Comparison of ENCODE assay signal across 25 mouse cellular contexts in the genomic region with DNA sequence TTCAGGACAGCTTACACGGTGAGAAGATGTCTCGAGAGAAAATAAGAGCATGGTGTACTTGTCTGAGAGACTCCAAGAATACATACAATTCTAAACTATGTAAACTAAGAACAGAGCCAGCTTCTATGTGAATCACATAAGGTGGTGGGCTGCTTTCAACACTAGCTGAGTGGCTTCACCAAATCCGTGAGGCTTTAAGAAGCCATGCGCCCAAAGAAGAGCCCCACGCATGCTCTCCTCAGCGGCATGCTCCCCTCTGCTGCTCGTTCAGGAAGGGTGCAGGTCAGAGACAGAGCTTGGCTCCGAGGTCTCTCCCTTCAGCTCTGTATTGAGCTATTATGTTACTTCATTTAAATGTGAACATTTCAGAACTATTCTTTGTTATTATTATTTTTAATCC. TPM values are rescaled to one million over a fixed set of nuclear protein-coding genes. Genes with fewer than 3 reads are reported as not detected.
DNase-seq lines count a peak whose midpoint lies in the region; ATAC-seq and TF ChIP-seq lines count a peak whose summit lies in the region.
"Had no signal": no experiment of that assay in that cellular context is flagged by ENCODE, and none has a peak within 500 bp of the region (broad histone marks: within the 10 kb centered on the region; RNA-seq: fewer than 3 reads in every experiment).

No protein-coding gene starts in this region.

- ATAC-seq in heart, postnatal 0 days (ENCODE audit: insufficient read depth, low read depth): no peak
- no peak for ATAC-seq in lung, postnatal 0 days
- ATAC-seq: forebrain, embryonic 14.5 days; midbrain, embryonic 13.5 days had no signal

- no peaks in the 10 kb centered on the region for H3K27me3 ChIP-seq in heart, postnatal 0 days (ENCODE audit: control insufficient read depth, insufficient read depth, low read length)
- no peaks in the 10 kb centered on the region for H3K27me3 ChIP-seq in lung, postnatal 0 days (replicated peaks; ENCODE audit: insufficient read depth, low read length)
- no peaks in the 10 kb centered on the region for H3K27me3 ChIP-seq in thymus, adult 2 months (ENCODE audit: control insufficient read depth, insufficient read depth, low read length)
- H3K27me3 ChIP-seq: heart, embryonic 12.5 days; kidney, embryonic 15.5 days; limb, embryonic 12.5 days; liver, embryonic 15.5 days; midbrain, embryonic 13.5 days had no signal

- H3K9me3 ChIP-seq in heart, postnatal 0 days (replicated peaks; ENCODE audit: control insufficient read depth, low read length): no peaks in the 10 kb centered on the region
- no peaks in the 10 kb centered on the region for H3K9me3 ChIP-seq in lung, postnatal 0 days (ENCODE audit: low read length)
- H3K9me3 ChIP-seq: heart, embryonic 12.5 days; kidney, embryonic 15.5 days; limb, embryonic 12.5 days; liver, embryonic 15.5 days; midbrain, embryonic 13.5 days had no signal

- TF ChIP-seq EP300 in heart, postnatal 0 days (IDR thresholded peaks at IDR 0.05; ENCODE audit: low read depth): no peak
- no peak for TF ChIP-seq EP300 in lung, postnatal 0 days (IDR thresholded peaks at IDR 0.05)

- no peak for TF ChIP-seq POLR2A in lung, adult 2 months (IDR thresholded peaks at IDR 0.05; ENCODE audit: borderline replicate concordance, extremely low read depth, low read depth, low read length)
- no peak for TF ChIP-seq POLR2A in thymus, adult 2 months (IDR thresholded peaks at IDR 0.05; ENCODE audit: control insufficient read depth, extremely low read depth, insufficient read depth, low read length, poor library complexity)

- H3K4me2 ChIP-seq in heart, postnatal 0 days (ENCODE audit: low read depth, low read length): no peak overlapping the region
- H3K4me2 ChIP-seq in lung, postnatal 0 days (replicated peaks; ENCODE audit: low read depth, low read length): no peak overlapping the region
- H3K4me2 ChIP-seq: heart, embryonic 12.5 days; hindbrain, embryonic 14.5 days; kidney, embryonic 15.5 days; limb, embryonic 12.5 days; liver, embryonic 15.5 days; midbrain, embryonic 13.5 days had no signal

- no peak overlapping the region for H3K9ac ChIP-seq in heart, postnatal 0 days (replicated peaks; ENCODE audit: low read depth, low read length)
- H3K9ac ChIP-seq in lung, postnatal 0 days (replicated peaks; ENCODE audit: low read depth): no peak overlapping the region
- H3K9ac ChIP-seq: heart, embryonic 12.5 days; hindbrain, embryonic 14.5 days; kidney, embryonic 15.5 days; limb, embryonic 12.5 days; liver, embryonic 15.5 days; midbrain, embryonic 13.5 days had no signal

- 64% methylated on average over 8 of the region's 8 CpGs for WGBS in heart, postnatal 0 days
- 66% methylated on average over 8 of the region's 8 CpGs for WGBS in lung, postnatal 0 days
- WGBS in lung, adult 2 months: 68% methylated on average over 8 of the region's 8 CpGs
- WGBS in thymus, adult 2 months: 81% methylated on average over 8 of the region's 8 CpGs

- DNase-seq in heart, postnatal 0 days (ENCODE audit: low spot score): no peak
- no peak for DNase-seq in heart, adult 18-20 months
- DNase-seq in lung, postnatal 0 days (ENCODE audit: low spot score): no peak
- DNase-seq in lung, adult 2 months: no peak
- DNase-seq in brain, adult 2 months (ENCODE audit: low read depth, low spot score): peak; percentile 71
- peak; percentile 44 for DNase-seq in telencephalon, adult 2 months (ENCODE audit: low read depth, low spot score)
- no peak for DNase-seq in thymus, adult 2 months
- DNase-seq: adrenal gland, adult 8-10 months; B cell, adult 2 months; cerebellum, adult 8-10 months; cerebellum, postnatal 25 days; gastrocnemius, postnatal 14 days; heart, postnatal 10 days; kidney, adult 18-20 months; kidney, postnatal 25 days; thymus, postnatal 14 days had no signal

- H3K36me3 ChIP-seq in heart, postnatal 0 days (replicated peaks; ENCODE audit: control insufficient read depth, insufficient read depth, low read length): no peaks in the 10 kb centered on the region
- H3K36me3 ChIP-seq in lung, postnatal 0 days (ENCODE audit: insufficient read depth, low read length): no peaks in the 10 kb centered on the region
- no peaks in the 10 kb centered on the region for H3K36me3 ChIP-seq in thymus, adult 2 months (ENCODE audit: control insufficient read depth, insufficient read depth, low read length)
- H3K36me3 ChIP-seq: heart, embryonic 12.5 days; kidney, embryonic 15.5 days; limb, embryonic 12.5 days; liver, embryonic 15.5 days; midbrain, embryonic 13.5 days had no signal

- no peak overlapping the region for H3K27ac ChIP-seq in heart, postnatal 0 days (ENCODE audit: low read depth)
- no peak overlapping the region for H3K27ac ChIP-seq in lung, postnatal 0 days (ENCODE audit: low read length)
- H3K27ac ChIP-seq in thymus, adult 2 months (ENCODE audit: control insufficient read depth, insufficient read depth, low read length): no peak overlapping the region
- H3K27ac ChIP-seq: hindbrain, embryonic 14.5 days; kidney, embryonic 15.5 days; layer of hippocampus, adult 2 months; limb, embryonic 12.5 days; liver, embryonic 15.5 days; macrophage; midbrain, embryonic 13.5 days had no signal

- TF ChIP-seq CTCF in heart, postnatal 0 days (IDR thresholded peaks at IDR 0.05; ENCODE audit: low read depth): peak; percentile 36
- TF ChIP-seq CTCF in lung, postnatal 0 days (IDR thresholded peaks at IDR 0.05): 0 out of 2 replicates have a peak, but pooled peaks have one; percentile 13
- no peak for TF ChIP-seq CTCF in lung, adult 2 months (IDR thresholded peaks at IDR 0.05; ENCODE audit: insufficient read depth, low read length)
- TF ChIP-seq CTCF in thymus, adult 2 months (IDR thresholded peaks at IDR 0.05; ENCODE audit: borderline replicate concordance, control insufficient read depth, extremely low read depth, insufficient read depth, low read length, poor library complexity): no peak

- no peaks in the 10 kb centered on the region for H3K4me1 ChIP-seq in heart, postnatal 0 days (ENCODE audit: control insufficient read depth, insufficient read depth)
- H3K4me1 ChIP-seq in lung, postnatal 0 days (ENCODE audit: insufficient read depth, low read depth, low read length): no peaks in the 10 kb centered on the region
- H3K4me1 ChIP-seq in lung, adult 2 months (ENCODE audit: control insufficient read depth, insufficient read depth, low read length): no peaks in the 10 kb centered on the region
- H3K4me1 ChIP-seq in thymus, adult 2 months (replicated peaks; ENCODE audit: control insufficient read depth, insufficient read depth, low read length): no peaks in the 10 kb centered on the region
- H3K4me1 ChIP-seq: heart, embryonic 12.5 days; kidney, embryonic 15.5 days; limb, embryonic 12.5 days; liver, embryonic 15.5 days; midbrain, embryonic 13.5 days had no signal

- no peak overlapping the region for H3K4me3 ChIP-seq in heart, postnatal 0 days (ENCODE audit: low read depth, low read length)
- no peak overlapping the region for H3K4me3 ChIP-seq in lung, postnatal 0 days (ENCODE audit: low read depth, low read length)
- no peak overlapping the region for H3K4me3 ChIP-seq in lung, adult 2 months (replicated peaks; ENCODE audit: extremely low read depth, low read depth, low read length)
- H3K4me3 ChIP-seq in thymus, adult 2 months (ENCODE audit: control insufficient read depth, insufficient read depth, low read length): no peak overlapping the region
- H3K4me3 ChIP-seq: heart, embryonic 12.5 days; kidney, embryonic 15.5 days; layer of hippocampus, adult 2 months; limb, embryonic 12.5 days; liver, embryonic 15.5 days; midbrain, embryonic 13.5 days had no signal

RNA-seq across cellular contexts. Expression of gene Ipo5, which starts 18.7 kb away (rescaled TPM):
- total RNA-seq in heart, postnatal 0 days (2014; rRNA removed; ENCODE audit: low replicate concordance): 62.1 and 95.6 TPM in 2 replicates
- polyA plus RNA-seq in heart, postnatal 0 days (2015; fragmentation: Nextera tagmentation; extraction: Ambion mirVana): 36.2 and 40.6 TPM in 2 replicates
- 100 to 1,000 TPM; 114 to 118 TPM for total RNA-seq in heart, adult 18-20 months (2021)
- polyA plus RNA-seq in lung, postnatal 0 days (2015; fragmentation: Nextera tagmentation; extraction: Ambion mirVana): 23.4 and 25.4 TPM in 2 replicates
- polyA plus RNA-seq in lung, adult 2 months (2012; rRNA removed): 10.3 and 17.8 TPM in 2 replicates
- polyA plus RNA-seq in thymus, adult 2 months (2012; rRNA removed): 27.7 and 33.5 TPM in 2 replicates

Comparison
In these comparisons a context has a peak if more than half of its experiments do, and no peak if none do; other contexts are left out.
1. CTCF ChIP-seq: peak in heart, postnatal 0 days (single experiment) and lung, postnatal 0 days (single experiment); none in lung, adult 2 months (single experiment) and thymus, adult 2 months (single experiment).
2. DNase-seq: peak in brain, adult 2 months (single experiment) and telencephalon, adult 2 months (single experiment); none in heart, postnatal 0 days (single experiment), heart, adult 18-20 months (0 of 2), lung, postnatal 0 days (single experiment), lung, adult 2 months (single experiment) and thymus, adult 2 months (single experiment).